Comparison of ENCODE assay signal across 8 mouse cellular contexts in the genomic region with DNA sequence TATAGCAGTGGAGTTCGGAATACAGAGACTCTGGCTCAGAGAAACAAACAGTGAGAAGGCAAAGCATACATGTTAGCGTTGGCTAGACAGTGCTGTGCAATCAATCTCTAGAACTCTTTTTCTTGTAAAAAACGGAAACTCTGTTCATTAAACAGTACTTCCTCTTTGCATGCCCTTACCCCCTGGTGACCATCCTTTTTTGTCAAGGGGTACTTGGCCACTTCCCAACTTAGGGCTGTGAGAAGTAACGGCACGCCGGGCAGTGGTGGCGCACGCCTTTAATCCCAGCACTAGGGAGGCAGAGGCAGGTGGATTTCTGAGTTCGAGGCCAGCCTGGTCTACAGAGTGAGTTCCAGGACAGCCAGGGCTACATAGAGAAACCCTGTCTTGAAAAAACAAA. TPM values are rescaled to one million over a fixed set of nuclear protein-coding genes. Genes with fewer than 3 reads are reported as not detected.
DNase-seq lines count a peak whose midpoint lies in the region; ATAC-seq lines count a peak whose summit lies in the region.
"Not testable (repeated sequence)": the region's sequence is repeated elsewhere in the genome, so short reads cannot be mapped to it uniquely, and the experiment has no call there.

No protein-coding gene starts in this region.

- peak; percentile 45 for ATAC-seq in common myeloid progenitor, adult 5-6 weeks (replicated peaks; ENCODE audit: low read depth, poor library complexity, severe bottlenecking)
- ATAC-seq in hematopoietic stem cell, adult 5-6 weeks (replicated peaks in 1 of 2; ENCODE audit: insufficient read depth in 1 of 2, low FRiP score in 2 of 2, low TSS enrichment in 1 of 2, low read depth in 1 of 2, poor library complexity in 2 of 2, severe bottlenecking in 2 of 2): peak; percentile 30 to 34; a peak in 3 of 4 replicates
- peak; percentile 46 for ATAC-seq in megakaryocyte progenitor cell, adult 5-6 weeks (replicated peaks; ENCODE audit: poor library complexity)
- peak; percentile 54 for ATAC-seq in neutrophil, adult 5-6 weeks (ENCODE audit: extremely low read depth, insufficient number of reproducible peaks, low FRiP score, poor library complexity, severe bottlenecking)

- not testable (repeated sequence) for H3K36me3 ChIP-seq in splenic B cell, adult 2 months (ENCODE audit: control insufficient read depth, insufficient read depth, low read length, poor library complexity, severe bottlenecking)

- DNase-seq in A20 (ENCODE audit: low read depth, low spot score): peak; percentile 76
- peak; percentile 84 for DNase-seq in MEL-GATA-1-ER (ENCODE audit: extremely low read depth, low read depth)
- DNase-seq in lung, postnatal 36 days: peak; percentile 51
- peak; percentile 66 for DNase-seq in splenic B cell, adult 2 months (ENCODE audit: low read depth, low spot score)

- not testable (repeated sequence) for H3K27me3 ChIP-seq in splenic B cell, adult 2 months (ENCODE audit: control insufficient read depth, insufficient read depth, low read length, poor library complexity, severe bottlenecking)

RNA-seq across cellular contexts. Expression of gene Ttc7, which starts 18.9 kb away (rescaled TPM):
- total RNA-seq in common myeloid progenitor, adult 5-6 weeks (2017): 42.8 and 78.2 TPM in 2 replicates
- total RNA-seq in hematopoietic stem cell, adult 5-6 weeks (2017): 37.5 and 44.6 TPM in 2 replicates
- total RNA-seq in megakaryocyte progenitor cell, adult 5-6 weeks (2015): 47.8 and 54.7 TPM in 2 replicates
- total RNA-seq in megakaryocyte progenitor cell, adult 5-6 weeks (2017): 53.2 and 58.5 TPM in 2 replicates
- 176 and 186 TPM in 2 replicates for total RNA-seq in neutrophil, adult 5-6 weeks (2017)

RNA-seq across cellular contexts. Expression of gene Mcfd2, which starts 35.9 kb away (rescaled TPM):
- total RNA-seq in common myeloid progenitor, adult 5-6 weeks (2017): 56.1 and 58.4 TPM in 2 replicates
- total RNA-seq in hematopoietic stem cell, adult 5-6 weeks (2017): 76.9 and 81.4 TPM in 2 replicates
- total RNA-seq in megakaryocyte progenitor cell, adult 5-6 weeks (2015): 41.7 and 41.8 TPM in 2 replicates
- total RNA-seq in megakaryocyte progenitor cell, adult 5-6 weeks (2017): 111 and 130 TPM in 2 replicates
- total RNA-seq in neutrophil, adult 5-6 weeks (2017): 55.9 and 69.6 TPM in 2 replicates

Comparison
In these comparisons a context has a peak if more than half of its experiments do, and no peak if none do; other contexts are left out.
1. Peak in every context shown above with its lines: DNase-seq and ATAC-seq.